Mouse (Mus musculus): Measurements from ENCODE around the gene Sh3bgrl3.
"Not testable (repeated sequence)": the region's sequence is repeated elsewhere in the genome, so short reads cannot be mapped to it uniquely, and the experiment has no call there.

Sh3bgrl3 gene

DNA sequence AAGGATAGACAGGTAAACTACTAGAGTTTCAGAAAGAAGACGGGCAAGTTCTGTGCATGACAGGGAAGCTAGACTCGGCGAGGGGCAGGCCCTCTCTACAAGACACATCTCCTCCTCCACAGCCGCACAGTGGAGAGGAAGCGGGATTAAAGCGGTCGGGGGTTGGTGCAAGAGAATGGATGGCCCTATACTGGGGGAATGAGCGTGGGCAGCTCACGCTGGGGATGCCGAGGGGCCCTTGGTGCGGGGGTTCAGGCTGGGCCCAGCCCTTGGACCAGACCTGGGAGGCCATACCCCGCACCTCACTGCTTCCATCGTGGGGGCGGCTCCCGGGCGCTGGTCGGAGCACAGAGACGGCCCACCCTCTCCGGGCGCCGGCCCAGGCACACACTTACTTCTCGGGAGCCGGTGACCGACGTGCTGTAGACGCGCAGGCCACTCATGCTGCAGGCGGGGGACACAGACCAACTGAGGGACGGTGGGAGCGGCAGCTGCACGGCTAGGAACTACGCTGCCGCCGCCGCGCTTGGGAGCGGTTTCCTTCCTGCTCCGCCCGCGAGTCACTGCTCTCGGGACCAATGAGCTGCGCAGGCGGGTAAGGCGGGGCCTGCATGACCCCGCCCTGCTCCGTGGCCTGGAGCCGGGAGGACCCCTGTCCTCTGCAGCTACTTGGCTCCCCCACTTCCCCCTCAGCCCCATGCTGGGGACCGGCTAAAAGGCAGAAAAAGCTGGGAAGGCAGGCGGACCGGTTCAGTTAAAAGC is at the start of gene Sh3bgrl3:
Sh3bgrl3 (minus strand) TSS at position 569 of the 762 bp plus-strand sequence.
- peak; percentile 86 for DNase-seq (ENCODE audit: low spot score)

- no peak for DNase-seq (ENCODE audit: low spot score)
These were observed 43.8 kb upstream of the Sh3bgrl3 start for GRCm38 (mm10) chr4:134172391-134172790.

- no peak for DNase-seq (ENCODE audit: low spot score)
These were observed 38.3 kb upstream of the Sh3bgrl3 start for GRCm38 (mm10) chr4:134166906-134167305.

GRCm38 (mm10) chr4:134165548-134166465 is 37.2 kb upstream of the Sh3bgrl3 start:
- DNase-seq (ENCODE audit: low spot score): no peak

- DNase-seq (ENCODE audit: low spot score): peak; percentile 51
These were observed 36.4 kb upstream of the Sh3bgrl3 start for GRCm38 (mm10) chr4:134165024-134165423.

DNA sequence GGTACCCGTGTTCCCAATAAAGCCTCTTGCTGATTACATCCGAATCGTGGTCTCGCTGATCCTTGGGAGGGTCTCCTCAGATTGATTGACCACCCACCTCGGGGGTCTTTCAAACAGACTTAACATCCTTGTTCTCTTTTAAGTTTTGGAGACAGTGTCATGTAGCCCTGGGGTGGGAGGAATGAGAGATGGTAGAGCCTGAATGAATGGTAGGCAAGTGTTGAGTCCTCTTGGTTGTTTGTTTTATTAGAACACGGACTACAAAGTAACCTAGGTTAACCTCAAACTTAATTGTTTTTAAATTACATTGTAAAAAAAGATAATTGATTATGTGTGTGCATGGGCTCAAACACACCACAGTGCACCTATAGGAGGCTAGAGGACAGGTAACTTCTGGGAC is 36.0 kb upstream of the Sh3bgrl3 start:
- no peak for DNase-seq (ENCODE audit: low spot score)

DNA sequence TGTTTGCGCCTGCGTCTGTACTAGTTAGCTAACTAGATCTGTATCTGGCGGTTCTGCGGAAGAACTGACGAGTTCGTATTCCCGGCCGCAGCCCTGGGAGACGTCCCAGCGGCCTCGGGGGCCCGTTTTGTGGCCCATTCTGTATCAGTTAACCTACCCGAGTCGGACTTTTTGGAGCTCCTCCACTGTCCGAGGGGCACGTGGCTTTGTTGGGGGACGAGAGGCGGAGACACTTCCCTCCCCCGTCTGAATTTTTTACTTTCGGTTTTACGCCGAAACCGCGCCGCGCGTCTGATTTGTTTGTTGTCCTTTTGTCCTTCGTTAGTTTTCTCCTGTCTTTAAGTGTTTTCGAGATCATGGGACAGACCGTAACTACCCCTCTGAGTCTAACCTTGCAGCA is 31.5 kb upstream of the Sh3bgrl3 start:
- not testable (repeated sequence) for DNase-seq (ENCODE audit: low spot score)

- no peak for DNase-seq (ENCODE audit: low spot score)
These were observed 30.2 kb upstream of the Sh3bgrl3 start for GRCm38 (mm10) chr4:134158774-134159173.

GRCm38 (mm10) chr4:134157558-134157957 is 29.0 kb upstream of the Sh3bgrl3 start:
- no peak for DNase-seq (ENCODE audit: low spot score)

- DNase-seq (ENCODE audit: low spot score): no peak
These were observed 28.2 kb upstream of the Sh3bgrl3 start for GRCm38 (mm10) chr4:134156744-134157143.

DNA sequence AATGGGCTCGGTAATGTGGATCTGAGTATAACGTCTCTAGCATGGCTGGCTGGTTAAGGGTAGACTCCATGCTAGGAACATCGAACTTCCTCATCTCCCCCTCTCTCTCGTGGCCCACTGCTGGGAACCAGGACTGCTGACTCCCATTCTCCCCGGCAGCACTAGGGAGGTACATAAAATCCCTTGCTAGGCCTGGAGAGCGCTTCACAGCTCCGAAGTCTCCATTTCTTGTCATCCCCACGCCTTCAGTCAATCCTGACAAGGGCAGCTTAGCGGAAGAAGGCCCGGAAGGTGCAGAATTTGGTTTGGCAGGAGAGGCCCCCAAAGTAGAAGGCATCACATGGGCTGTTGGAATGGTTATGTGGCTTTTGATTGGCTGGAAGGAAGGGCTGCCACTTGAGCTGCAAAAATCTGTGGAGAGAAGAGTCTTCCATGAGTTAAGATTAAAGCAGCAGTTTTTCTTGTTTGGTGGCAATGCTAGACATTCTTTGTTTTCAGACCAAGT is 27.4 kb upstream of the Sh3bgrl3 start:
- DNase-seq (ENCODE audit: low spot score): no peak

DNA sequence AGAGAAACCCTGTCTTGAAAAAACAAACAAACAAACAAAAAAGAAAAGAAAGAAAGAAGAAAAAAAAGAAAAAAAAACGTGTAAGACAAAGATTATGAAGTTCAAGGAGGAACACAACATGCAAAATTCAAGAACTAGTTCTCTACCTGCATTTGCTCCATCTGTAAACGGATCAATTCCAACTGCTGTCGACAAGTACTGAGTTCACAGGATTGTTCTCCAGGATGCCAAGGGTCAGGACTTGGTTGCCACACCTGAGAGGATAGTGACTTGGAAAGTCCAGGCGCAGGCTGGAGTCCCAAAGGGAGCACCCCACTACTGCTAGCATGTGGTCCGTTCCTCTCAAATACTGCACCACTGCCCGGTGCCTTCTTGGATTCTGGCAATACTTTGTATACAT is 26.9 kb upstream of the Sh3bgrl3 start:
- DNase-seq (ENCODE audit: low spot score): no peak

DNA sequence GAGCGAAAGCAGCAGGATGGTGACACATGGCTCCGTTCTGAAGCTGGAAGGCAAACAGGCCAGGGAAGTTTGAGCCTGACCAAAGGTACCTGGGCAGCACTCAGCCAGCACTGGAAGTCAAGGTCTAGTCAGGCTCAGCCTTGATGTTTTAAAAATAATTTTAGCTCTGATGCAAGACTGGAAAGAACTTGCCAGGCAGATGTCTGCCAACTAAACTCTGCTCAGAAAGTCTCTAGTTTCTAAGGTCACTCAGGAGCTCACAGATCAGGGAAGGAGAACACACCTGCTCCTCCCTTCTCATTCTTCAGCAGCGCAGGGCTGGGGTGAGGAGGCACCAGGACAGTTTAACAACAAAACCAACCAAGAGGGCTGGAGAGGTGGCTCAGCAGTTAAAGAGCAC is 25.8 kb upstream of the Sh3bgrl3 start:
- no peak for DNase-seq (ENCODE audit: low spot score)

DNA sequence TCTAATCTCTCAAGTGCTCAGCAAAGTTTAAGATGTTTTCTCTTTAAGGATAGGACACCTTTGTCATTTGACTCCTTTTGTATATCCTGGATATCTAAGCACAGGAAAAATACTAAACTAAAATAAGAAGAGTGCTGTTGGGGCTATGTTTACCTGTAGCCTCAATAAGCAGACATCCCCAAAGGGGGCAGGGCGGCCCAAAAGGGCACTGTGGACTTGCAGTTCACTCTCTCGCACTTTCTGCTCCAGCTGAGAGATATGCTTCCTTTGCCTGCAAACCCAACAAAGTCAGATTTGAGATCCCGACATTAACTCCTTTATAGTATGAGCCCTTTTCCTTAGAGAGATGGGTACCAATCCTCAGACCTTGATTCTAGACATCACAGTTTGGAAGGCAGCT is 25.1 kb upstream of the Sh3bgrl3 start:
- no peak for DNase-seq (ENCODE audit: low spot score)

- no peak for DNase-seq (ENCODE audit: low spot score)
These were observed 23.5 kb upstream of the Sh3bgrl3 start for GRCm38 (mm10) chr4:134152112-134152511.

DNA sequence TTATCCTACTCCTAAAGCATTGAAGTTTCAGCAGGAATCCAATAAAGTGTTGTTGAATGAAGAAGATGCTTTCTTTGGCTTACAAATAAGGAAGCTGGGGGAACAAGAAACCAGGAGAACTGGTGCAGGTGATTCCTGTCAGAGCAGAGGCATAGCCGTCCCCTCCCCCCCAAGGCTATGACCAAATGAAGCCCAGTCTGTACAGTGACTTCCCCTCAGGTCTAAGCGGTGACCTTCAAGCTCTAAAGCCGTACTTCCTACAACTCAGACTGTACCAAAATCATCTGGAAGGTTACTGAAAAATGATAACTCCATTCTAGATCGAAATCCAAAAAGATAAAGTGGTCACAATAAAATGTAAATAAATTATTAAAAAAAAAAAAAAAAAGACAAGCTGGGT is 20.8 kb upstream of the Sh3bgrl3 start:
- DNase-seq (ENCODE audit: low spot score): no peak

DNA sequence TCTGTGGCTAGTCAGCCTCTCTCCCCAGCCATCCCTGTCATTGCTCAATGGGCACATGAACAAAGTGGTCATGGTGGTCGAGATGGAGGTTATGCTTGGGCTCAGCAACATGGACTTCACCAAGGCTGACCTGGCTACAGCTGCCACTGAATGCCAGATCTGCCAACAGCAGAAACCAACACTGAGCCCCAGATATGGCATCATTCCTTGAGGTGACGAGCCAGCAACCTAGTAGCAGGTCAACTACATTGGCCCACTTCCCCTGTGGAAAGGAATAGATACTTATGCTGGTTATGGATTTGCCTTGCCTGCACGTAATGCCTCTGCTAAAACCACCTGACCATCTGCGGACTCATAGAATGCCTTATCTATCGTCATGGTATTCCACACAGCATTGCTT is 15.7 kb upstream of the Sh3bgrl3 start:
- not testable (repeated sequence) for DNase-seq (ENCODE audit: low spot score)

DNA sequence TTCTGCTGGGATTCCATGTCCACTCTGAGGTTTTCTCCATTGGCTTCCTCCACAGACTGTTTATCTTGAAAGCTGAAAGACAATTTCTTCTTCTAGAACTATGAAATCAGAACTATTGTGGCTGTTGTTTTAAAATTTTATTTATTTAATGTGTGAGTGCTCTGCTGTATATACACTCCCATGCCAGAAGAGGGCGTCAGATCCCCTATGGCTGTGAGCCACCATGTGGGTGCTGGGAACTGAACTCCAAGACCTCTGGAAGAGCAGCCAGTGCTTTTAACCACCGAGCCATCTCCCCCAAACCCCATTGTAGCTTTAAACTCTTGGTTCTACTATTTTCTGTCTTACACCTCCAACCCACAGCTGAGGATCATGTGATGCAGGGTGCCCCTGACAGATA is 10.3 kb upstream of the Sh3bgrl3 start:
- DNase-seq (ENCODE audit: low spot score): no peak

DNA sequence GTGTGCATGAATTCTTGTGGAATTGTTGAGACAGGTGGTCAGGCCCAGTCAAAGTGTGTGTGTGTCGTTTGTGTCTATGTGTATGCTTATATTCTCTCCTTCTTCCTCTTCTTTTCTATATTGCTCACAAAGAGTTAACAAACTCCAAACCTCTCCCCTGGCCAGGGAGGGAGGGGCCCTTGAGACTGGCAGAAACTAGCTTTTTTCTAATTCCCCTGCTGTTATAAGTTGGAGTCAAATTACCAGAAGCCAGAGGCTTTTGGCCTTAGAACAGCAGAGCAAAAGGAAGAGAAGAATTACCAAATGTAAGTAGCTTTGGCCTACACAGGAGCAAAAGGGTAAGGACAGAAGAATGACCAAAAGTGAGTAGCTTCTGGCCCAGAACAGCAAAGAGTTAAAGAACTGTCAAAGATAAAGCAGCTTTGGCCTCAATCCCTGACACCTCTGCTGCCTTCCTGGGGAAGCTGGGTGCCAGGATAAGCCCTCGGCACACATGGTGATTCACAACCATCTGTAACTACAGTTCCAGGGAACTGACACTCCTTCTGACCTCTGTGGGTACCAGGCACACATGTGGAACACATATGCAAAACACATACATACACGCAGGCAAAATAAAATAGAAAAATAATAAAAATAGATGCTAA is 7.8 kb upstream of the Sh3bgrl3 start:
- DNase-seq (ENCODE audit: low spot score): no peak

DNA sequence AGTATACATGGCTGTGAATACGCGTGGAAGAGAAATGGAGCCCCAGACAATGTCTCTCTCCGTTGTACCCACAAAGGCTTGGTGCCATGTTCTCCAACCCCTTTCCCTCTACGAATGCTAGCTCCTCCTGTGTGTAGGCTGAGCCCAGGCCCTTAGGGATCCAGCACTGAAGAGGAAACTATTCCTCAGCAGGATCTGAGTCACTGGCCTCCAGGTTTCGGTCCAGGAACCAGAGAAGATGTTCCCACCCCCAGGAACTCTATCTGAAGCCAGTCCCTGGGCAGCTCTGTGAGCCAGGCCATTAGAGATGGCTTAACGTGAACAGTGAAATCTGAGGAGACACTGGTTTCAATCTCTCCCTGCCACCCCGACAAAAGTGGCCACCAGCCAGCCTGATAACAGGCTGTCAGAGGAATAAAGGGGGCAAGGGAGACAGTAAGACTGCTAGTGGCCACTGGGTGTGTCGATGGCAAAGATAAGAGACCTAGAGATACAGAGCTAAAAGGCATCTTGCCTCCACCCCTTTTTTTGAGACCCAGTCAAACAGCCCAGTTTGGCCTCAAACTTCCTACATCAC is 4.0 kb upstream of the Sh3bgrl3 start:
- no peak for DNase-seq (ENCODE audit: low spot score)

GRCm38 (mm10) chr4:134132117-134132516 is 3.5 kb upstream of the Sh3bgrl3 start:
- no peak for DNase-seq (ENCODE audit: low spot score)

DNA sequence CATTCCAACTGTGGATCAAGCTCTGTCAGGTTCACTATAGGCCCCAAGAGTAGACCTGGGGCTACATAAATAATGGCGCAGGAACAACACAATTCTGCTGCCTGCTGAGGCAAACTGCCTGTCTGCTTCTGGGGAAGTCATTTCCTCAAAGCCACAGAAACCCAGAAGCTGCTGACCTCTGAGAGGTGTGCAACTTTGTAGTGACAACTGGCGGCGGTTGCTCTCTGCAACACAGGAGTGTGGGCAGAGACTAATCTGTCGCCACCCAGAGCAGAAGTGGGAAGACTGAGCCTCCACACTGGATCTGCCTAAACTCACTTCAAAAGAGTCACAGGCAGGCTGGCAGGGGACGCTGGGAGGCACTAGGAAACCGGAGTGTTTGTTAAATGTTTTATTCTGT is 893 bp upstream of the Sh3bgrl3 start:
- DNase-seq (ENCODE audit: low spot score): no peak
